Mouse (Mus musculus) neural tube, embryonic 11.5 days (tissue): ENCODE data around the gene Fam228a. TPM values are rescaled to one million over a fixed set of nuclear protein-coding genes. Genes with fewer than 3 reads are reported as not detected.

ENCODE experiments used
- ATAC-seq: fragments of 200-750 bp; cut with Nextera tagmentation; 2 replicates; pipeline ENCODE4 v1.8.0; 2017; ENCODE audit warnings: moderate number of reproducible peaks, mild to moderate bottlenecking, moderate TSS enrichment, moderate library complexity; ENCODE audit not compliant: insufficient read depth, low FRiP score, low TSS enrichment
- DNase-seq: peaks from one replicate; pipeline ENCODE4 v3.0.0-alpha.2; 2015; ENCODE audit warnings: low spot score
- H3K27ac ChIP-seq: fragments of 300-500 bp; sonication (generic); 2 replicates; pipeline ENCODE4 v1.5.1; 2014; ENCODE audit warnings: low read depth, mild to moderate bottlenecking, low read length
- H3K27me3 ChIP-seq: fragments of 300-500 bp; sonication (generic); 2 replicates; pipeline ENCODE4 v1.6.1; 2014; ENCODE audit warnings: mild to moderate bottlenecking, low read length, mixed read lengths; ENCODE audit not compliant: control insufficient read depth, insufficient read depth
- H3K36me3 ChIP-seq: fragments of 300-500 bp; sonication (generic); 2 replicates; pipeline ENCODE4 v1.6.1; 2014; ENCODE audit warnings: mild to moderate bottlenecking, low read length, moderate library complexity, mixed read lengths; ENCODE audit not compliant: control insufficient read depth, insufficient read depth
- H3K4me1 ChIP-seq: fragments of 300-500 bp; sonication (generic); 2 replicates; pipeline ENCODE4 v1.6.1; 2014; ENCODE audit warnings: low read length, mixed read lengths; ENCODE audit not compliant: control insufficient read depth, insufficient read depth
- H3K4me2 ChIP-seq: fragments of 300-500 bp; sonication (generic); 2 replicates; pipeline ENCODE4 v1.6.1; 2014; ENCODE audit warnings: low read depth, mild to moderate bottlenecking, moderate library complexity
- H3K4me3 ChIP-seq: fragments of 300-500 bp; sonication (generic); 2 replicates; pipeline ENCODE4 v1.5.1; 2014; ENCODE audit warnings: low read depth, low read length
- H3K9ac ChIP-seq: fragments of 300-500 bp; sonication (generic); 2 replicates; pipeline ENCODE4 v1.6.1; 2014; ENCODE audit warnings: mild to moderate bottlenecking, low read length
- H3K9me3 ChIP-seq: fragments of 300-500 bp; sonication (generic); 2 replicates; pipeline ENCODE4 v1.6.1; 2016; ENCODE audit warnings: low read length; ENCODE audit not compliant: control insufficient read depth
- WGBS: fragments of 180-500 bp; shearing (Covaris S2); extraction: QIAGEN DNeasy Blood & Tissue Kit; methylation state at CpG from one replicate; pipeline ENCODE4 v1.1.7; 2014; 5-methylcytosine and 5-hydroxymethylcytosine counted together
- polyA plus RNA-seq: library from polyadenylated mRNA; unstranded; fragments of >200 nt; fragmentation: Nextera tagmentation; extraction: Ambion mirVana; gene quantifications from 2 replicates; pipeline ENCODE4 v1.2.1, GENCODE M21; 2014

The Fam228a gene
- polyA plus RNA-seq, 1 experiment from 2014 or later, result not detected

GRCm38 (mm10) chr12:4729165-4729564, 9.1 kb downstream of the Fam228a start:
- ATAC-seq (no peak), DNase-seq (no peak)
- Histone ChIP-seq H3K4me1 (no peaks in the 10 kb centered on the region), H3K27me3 (no peaks in the 10 kb centered on the region), H3K36me3 (no peaks in the 10 kb centered on the region), H3K4me3 (no peak overlapping the region), H3K4me2 (no peak overlapping the region), H3K9ac (no peak overlapping the region), H3K9me3 (no peaks in the 10 kb centered on the region), H3K27ac (no peak overlapping the region)
- WGBS, result 94% methylated on average over 3 of the region's 3 CpGs

DNA sequence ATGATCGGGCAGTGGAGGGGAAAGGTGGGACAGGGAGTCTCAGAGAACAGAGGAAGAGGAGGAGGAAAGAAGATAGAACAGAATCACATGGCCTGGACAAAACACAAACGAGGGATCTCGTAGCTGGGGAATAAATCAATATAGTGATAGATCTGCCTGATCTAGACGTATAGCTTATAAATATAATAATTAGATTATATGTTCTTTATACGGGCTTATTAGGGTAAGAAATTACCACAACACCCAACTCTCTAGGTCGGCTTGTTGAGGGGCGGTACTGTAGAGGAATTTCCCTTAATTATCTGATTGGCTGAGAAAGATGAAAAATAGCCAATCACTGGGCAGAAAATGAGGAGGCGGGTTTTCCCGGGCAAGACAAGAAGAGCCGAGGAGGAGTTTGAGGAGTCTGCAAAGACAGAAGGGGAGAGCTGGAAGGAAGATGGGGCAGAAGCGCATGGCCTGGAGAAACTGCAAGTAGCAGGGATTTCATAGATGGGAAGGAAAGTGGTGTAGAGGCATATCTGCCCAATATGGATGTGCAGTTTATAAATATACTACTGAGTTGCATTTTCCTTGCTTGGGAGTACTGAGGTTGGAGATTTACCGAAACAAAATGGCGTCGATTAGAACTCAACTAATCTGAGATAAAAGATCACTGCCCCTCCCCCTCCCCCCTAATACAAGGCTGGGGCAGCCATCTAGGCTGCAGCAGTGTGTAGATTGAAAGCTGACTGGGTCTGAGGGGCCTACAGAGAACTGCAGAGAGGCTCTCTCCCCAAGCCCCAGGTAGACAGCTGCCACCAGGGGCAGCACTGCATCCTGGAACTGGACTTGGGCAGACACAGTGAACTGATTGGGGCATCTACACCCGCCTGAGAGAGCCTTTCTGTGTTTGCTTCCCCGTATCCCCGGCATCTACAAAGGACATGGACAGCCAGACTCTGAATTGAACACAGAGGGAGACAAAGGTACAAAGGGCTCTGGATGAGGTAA, 18.2 kb downstream of the Fam228a start:
- H3K4me1 ChIP-seq, result no peaks in the 10 kb centered on the region
- DNase-seq (no peak), ATAC-seq (no peak)
- no peak overlapping the region for H3K4me2 ChIP-seq
- no peaks in the 10 kb centered on the region for H3K9me3 ChIP-seq
- 77% methylated on average over 17 of the region's 17 CpGs for WGBS
- H3K4me3 ChIP-seq, result no peak overlapping the region
- no peaks in the 10 kb centered on the region for H3K27me3 ChIP-seq
- H3K9ac ChIP-seq, result no peak overlapping the region
- no peaks in the 10 kb centered on the region for H3K36me3 ChIP-seq
- no peak overlapping the region for H3K27ac ChIP-seq

- no peak overlapping the region for H3K4me3 ChIP-seq
- H3K9ac ChIP-seq, result no peak overlapping the region
- H3K36me3 ChIP-seq, result no peaks in the 10 kb centered on the region
- no peaks in the 10 kb centered on the region for H3K27me3 ChIP-seq
- ATAC-seq (no peak), DNase-seq (no peak)
- WGBS, result 93% methylated on average over 13 of the region's 13 CpGs
- H3K9me3 ChIP-seq, result no peaks in the 10 kb centered on the region
- no peak overlapping the region for H3K4me2 ChIP-seq
- H3K27ac ChIP-seq, result no peak overlapping the region
- H3K4me1 ChIP-seq, result no peaks in the 10 kb centered on the region
These were observed 19.0 kb downstream of the Fam228a start for GRCm38 (mm10) chr12:4719066-4719761.

DNA sequence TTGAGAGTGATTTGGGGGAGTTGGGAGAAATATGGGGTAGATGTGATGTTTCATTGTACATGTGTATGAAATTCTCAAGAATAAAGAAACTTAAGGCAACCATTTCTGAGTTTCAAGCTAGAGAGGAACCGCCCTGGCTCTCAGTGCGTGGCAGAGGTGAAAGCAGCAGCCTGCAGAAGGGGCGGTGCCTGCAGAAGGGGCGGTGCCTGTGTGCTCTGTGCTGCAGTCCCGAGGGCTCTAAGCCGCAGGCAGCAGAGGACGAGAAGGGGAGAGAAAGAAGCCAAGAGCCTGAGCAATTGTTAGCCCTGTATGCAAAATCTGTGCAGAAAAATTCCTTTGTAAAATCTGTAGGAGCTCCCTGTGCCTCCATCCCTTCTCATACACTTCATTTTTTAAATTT, 20.8 kb downstream of the Fam228a start:
- Histone ChIP-seq H3K9me3 (no peaks in the 10 kb centered on the region), H3K4me3 (no peak overlapping the region), H3K4me1 (no peaks in the 10 kb centered on the region), H3K27ac (no peak overlapping the region), H3K27me3 (no peaks in the 10 kb centered on the region), H3K4me2 (no peak overlapping the region), H3K36me3 (no peaks in the 10 kb centered on the region), H3K9ac (no peak overlapping the region)
- 7% methylated on average over 7 of the region's 7 CpGs for WGBS
- ATAC-seq (peak; percentile 82; the same call in 1 of the 2 replicates), DNase-seq (peak; percentile 46)

DNA sequence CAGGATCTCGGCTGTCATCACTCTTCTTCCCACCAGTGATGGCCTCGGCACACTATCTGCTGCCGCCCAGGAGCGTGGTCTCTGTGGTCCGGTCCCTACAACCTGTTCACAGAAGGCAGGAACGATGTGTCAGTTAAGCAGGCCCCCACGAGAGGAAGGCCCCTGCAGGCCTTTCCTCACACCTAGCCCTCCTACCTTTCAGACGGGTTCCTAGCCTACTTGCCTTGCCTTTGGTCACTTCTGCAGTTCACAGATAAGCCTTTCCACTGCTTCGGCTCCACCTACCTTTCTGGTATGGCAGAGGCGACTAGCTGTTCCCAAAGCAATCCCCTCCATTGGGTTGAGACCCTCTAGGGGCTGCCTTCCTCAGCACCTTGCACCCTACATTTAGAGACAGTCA, 22.6 kb downstream of the Fam228a start:
- H3K9me3 ChIP-seq, result no peaks in the 10 kb centered on the region
- DNase-seq, result no peak
- H3K9ac ChIP-seq, result no peak overlapping the region
- no peak for ATAC-seq
- no peak overlapping the region for H3K4me2 ChIP-seq
- 83% methylated on average over 10 of the region's 10 CpGs for WGBS
- H3K27ac ChIP-seq, result no peak overlapping the region
- no peaks in the 10 kb centered on the region for H3K4me1 ChIP-seq
- H3K27me3 ChIP-seq, result no peaks in the 10 kb centered on the region
- no peaks in the 10 kb centered on the region for H3K36me3 ChIP-seq
- no peak overlapping the region for H3K4me3 ChIP-seq

- WGBS, result 77% methylated on average over 4 of the region's 4 CpGs
- H3K36me3 ChIP-seq, result no peaks in the 10 kb centered on the region
- H3K9me3 ChIP-seq, result no peaks in the 10 kb centered on the region
- no peak overlapping the region for H3K9ac ChIP-seq
- no peak for ATAC-seq
- H3K27ac ChIP-seq, result no peak overlapping the region
- DNase-seq, result no peak
- H3K4me3 ChIP-seq, result no peak overlapping the region
- H3K4me2 ChIP-seq, result no peak overlapping the region
- no peaks in the 10 kb centered on the region for H3K27me3 ChIP-seq
- H3K4me1 ChIP-seq, result no peaks in the 10 kb centered on the region
These were observed 24.9 kb downstream of the Fam228a start for GRCm38 (mm10) chr12:4713361-4713760.

DNA sequence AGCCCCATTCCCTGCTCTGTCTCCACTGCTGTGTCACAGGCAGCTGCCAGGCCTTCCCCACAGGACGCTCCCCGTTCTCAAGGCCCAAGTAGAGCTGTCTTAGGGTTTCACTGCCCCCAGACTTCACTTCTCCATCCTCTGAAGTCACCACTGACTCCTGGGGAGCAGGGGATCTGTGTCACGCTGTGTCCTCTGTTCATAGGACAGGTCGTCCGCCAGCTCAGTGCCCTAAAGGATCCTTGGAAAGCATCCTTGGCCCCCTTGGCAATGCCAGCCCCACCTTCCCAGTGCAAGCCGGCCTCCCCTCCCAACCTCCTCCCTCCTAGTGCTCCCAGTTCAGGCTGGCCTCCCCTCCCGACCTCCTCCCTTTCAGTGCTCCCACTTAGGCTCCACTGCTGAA, 28.3 kb downstream of the Fam228a start:
- H3K27me3 ChIP-seq, result no peaks in the 10 kb centered on the region
- H3K9ac ChIP-seq, result no peak overlapping the region
- no peaks in the 10 kb centered on the region for H3K9me3 ChIP-seq
- H3K27ac ChIP-seq, result no peak overlapping the region
- H3K4me3 ChIP-seq, result no peak overlapping the region
- no peaks in the 10 kb centered on the region for H3K36me3 ChIP-seq
- no peak for ATAC-seq
- no peak overlapping the region for H3K4me2 ChIP-seq
- DNase-seq, result no peak
- H3K4me1 ChIP-seq, result no peaks in the 10 kb centered on the region
- 88% methylated on average over 7 of the region's 7 CpGs for WGBS

DNA sequence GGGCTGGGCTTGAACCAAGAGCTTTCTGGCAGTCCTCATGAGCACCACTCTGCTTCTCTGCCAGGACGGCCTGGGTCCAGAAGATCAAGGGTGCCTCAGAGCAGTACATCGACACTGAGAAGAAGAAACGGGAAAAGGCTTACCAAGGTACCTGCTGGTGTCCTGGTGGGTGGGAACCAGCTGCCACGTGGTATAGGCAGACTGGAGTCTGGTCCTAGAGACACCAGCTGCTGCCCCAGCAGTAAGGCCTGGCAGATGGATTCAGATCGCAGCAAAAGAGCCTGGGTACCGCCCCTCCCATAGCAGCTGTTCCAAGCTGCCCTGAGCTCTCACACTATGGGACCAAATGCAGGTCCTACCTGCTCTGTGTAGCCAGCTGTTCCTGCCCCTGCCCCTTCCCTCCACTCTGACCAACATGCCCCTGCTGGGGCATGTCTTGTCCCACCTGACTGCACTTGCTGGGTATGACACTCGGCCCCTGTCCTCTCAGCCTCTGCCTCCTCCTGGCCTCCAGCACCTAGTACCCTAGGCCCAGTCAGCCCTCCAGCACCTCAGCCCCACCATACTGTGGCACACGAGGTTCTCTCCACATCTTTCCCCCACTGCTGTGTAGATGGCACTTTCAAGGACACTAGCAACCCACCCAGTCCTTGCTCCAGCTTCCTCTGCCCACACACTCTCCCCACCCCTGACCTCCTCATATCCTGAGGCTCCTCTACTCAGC, 29.2 kb downstream of the Fam228a start:
- H3K27ac ChIP-seq, result no peak overlapping the region
- H3K4me2 ChIP-seq, result no peak overlapping the region
- DNase-seq, result peak; percentile 31
- no peak; the same call in 1 of the 2 replicates for ATAC-seq
- H3K9me3 ChIP-seq, result no peaks in the 10 kb centered on the region
- H3K4me1 ChIP-seq, result no peaks in the 10 kb centered on the region
- H3K36me3 ChIP-seq, result no peaks in the 10 kb centered on the region
- no peak overlapping the region for H3K4me3 ChIP-seq
- H3K9ac ChIP-seq, result no peak overlapping the region
- H3K27me3 ChIP-seq, result no peaks in the 10 kb centered on the region
- WGBS, result 76% methylated on average over 8 of the region's 8 CpGs
